Mouse (Mus musculus): Measurements from ENCODE around the gene Cryzl2. TPM values are rescaled to one million over a fixed set of nuclear protein-coding genes. Genes with fewer than 3 reads are reported as not detected.
A peak's percentile ranks its signal among the peaks of the same experiment; 100 is the strongest.

Cryzl2 gene
- 7.4 and 7.5 TPM in 2 replicates for polyA plus RNA-seq (2014; fragmentation: Nextera tagmentation; extraction: Ambion mirVana)

- Histone ChIP-seq H3K4me2 (ENCODE audit: low read depth) (peak within 1 kb of the TSS; percentile 46), H3K36me3 (ENCODE audit: control insufficient read depth, insufficient read depth, low read length) (no peaks in the 10 kb centered on the region), H3K9me3 (ENCODE audit: control insufficient read depth, low read length) (no peaks in the 10 kb centered on the region), H3K27ac (ENCODE audit: low read depth, low read length) (peak within 1 kb of the TSS; percentile 81), H3K4me3 (ENCODE audit: low read depth, low read length) (peak within 1 kb of the TSS; percentile 31), H3K9ac (ENCODE audit: low read length) (peak within 1 kb of the TSS; percentile 61), H3K4me1 (ENCODE audit: control insufficient read depth, insufficient read depth, low read length) (peaks cover 6% of the 10 kb centered on the region), H3K27me3 (ENCODE audit: control insufficient read depth, insufficient read depth, low read length) (no peaks in the 10 kb centered on the region)
- peak; percentile 86 for ATAC-seq (ENCODE audit: insufficient read depth, low FRiP score, low TSS enrichment)
- DNase-seq (ENCODE audit: low spot score) = peak; percentile 86
- WGBS = 5% methylated on average over 26 of the region's 29 CpGs
Measured at GRCm38 (mm10) chr1:157458421-157459208, at the start of gene Cryzl2. TSS of gene Cryzl2 (plus strand) at chr1:157458577.

DNA sequence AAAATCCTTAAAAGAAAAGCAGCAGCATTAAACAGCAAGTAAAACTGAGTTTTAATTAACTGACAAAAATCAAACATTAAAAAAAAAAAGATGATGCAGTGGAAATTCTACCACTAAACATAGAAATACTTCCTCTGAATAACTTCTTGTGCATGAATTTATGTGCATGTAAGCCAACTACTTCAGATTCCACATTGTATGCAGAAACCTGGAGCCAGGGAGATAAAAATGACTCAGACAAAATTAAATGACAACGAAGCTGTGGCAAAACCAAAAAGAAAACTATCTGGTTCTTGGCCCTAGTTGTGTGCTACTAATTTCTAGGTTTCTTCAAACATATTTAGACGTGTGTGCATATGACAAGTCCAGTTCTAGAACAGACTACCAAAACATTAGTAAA lies 48.7 kb upstream of the Cryzl2 start:
- Histone ChIP-seq H3K27me3 (ENCODE audit: control insufficient read depth, insufficient read depth, low read length) (no peaks in the 10 kb centered on the region), H3K4me2 (ENCODE audit: low read depth) (no peak overlapping the region), H3K9me3 (ENCODE audit: control insufficient read depth, low read length) (no peaks in the 10 kb centered on the region), H3K27ac (ENCODE audit: low read depth, low read length) (no peak overlapping the region), H3K9ac (ENCODE audit: low read length) (no peak overlapping the region), H3K4me1 (ENCODE audit: control insufficient read depth, insufficient read depth, low read length) (peaks cover 5% of the 10 kb centered on the region; the same call in 1 of the 2 replicates), H3K36me3 (ENCODE audit: control insufficient read depth, insufficient read depth, low read length) (no peaks in the 10 kb centered on the region), H3K4me3 (ENCODE audit: low read depth, low read length) (no peak overlapping the region)
- 85% methylated on average over 2 of the region's 2 CpGs for WGBS
- DNase-seq (ENCODE audit: low spot score) (no peak), ATAC-seq (ENCODE audit: insufficient read depth, low FRiP score, low TSS enrichment) (no peak)

DNA sequence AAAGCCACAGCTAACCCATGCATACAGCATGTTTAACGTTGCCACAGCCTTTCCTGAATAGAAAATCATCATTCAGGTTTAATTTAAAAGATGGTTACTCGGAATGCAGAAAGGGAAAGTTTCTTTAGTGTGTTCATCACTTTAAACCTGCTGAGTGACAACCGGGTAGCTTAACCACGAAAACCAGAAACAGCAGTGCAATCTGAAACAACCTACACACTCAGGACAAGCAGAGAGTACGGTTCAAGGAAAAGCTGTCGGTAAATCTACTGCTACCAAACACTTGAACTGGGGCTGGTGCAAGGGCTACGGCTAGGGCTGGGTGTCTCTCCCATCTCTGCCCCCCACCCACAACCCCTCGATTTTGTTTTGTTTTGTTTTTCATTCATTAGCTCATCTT lies 47.4 kb upstream of the Cryzl2 start:
- H3K4me1 ChIP-seq (ENCODE audit: control insufficient read depth, insufficient read depth, low read length) = peaks cover 5% of the 10 kb centered on the region; the same call in 1 of the 2 replicates
- no peak for DNase-seq (ENCODE audit: low spot score)
- H3K9ac ChIP-seq (ENCODE audit: low read length) = no peak overlapping the region
- no peaks in the 10 kb centered on the region for H3K9me3 ChIP-seq (ENCODE audit: control insufficient read depth, low read length)
- no peak for ATAC-seq (ENCODE audit: insufficient read depth, low FRiP score, low TSS enrichment)
- no peak overlapping the region for H3K27ac ChIP-seq (ENCODE audit: low read depth, low read length)
- H3K4me2 ChIP-seq (ENCODE audit: low read depth) = peak overlapping the region; percentile 61
- no peaks in the 10 kb centered on the region for H3K27me3 ChIP-seq (ENCODE audit: control insufficient read depth, insufficient read depth, low read length)
- WGBS = 13% methylated on average over 8 of the region's 8 CpGs
- H3K36me3 ChIP-seq (ENCODE audit: control insufficient read depth, insufficient read depth, low read length) = no peaks in the 10 kb centered on the region
- H3K4me3 ChIP-seq (ENCODE audit: low read depth, low read length) = peak overlapping the region; percentile 81

DNA sequence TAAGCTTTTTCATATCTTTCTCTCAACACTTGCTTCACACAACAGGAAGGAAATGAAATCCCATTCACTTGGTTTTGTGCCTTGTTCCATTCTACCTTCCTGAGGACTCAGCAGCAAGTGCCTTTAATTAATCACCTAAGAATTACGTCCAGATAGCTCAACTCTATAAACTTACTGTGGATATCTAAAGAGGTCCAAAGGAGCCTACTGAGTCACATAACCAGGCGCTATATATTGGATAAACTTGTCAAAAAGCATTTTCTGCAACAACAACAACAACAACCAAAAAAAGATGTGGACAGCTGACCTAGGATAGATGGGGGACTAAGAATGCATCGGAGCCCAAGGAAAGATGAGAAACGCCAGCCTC lies 47.1 kb upstream of the Cryzl2 start:
- H3K9ac ChIP-seq (ENCODE audit: low read length) = peak overlapping the region; percentile 89
- peak overlapping the region; percentile 61 for H3K4me2 ChIP-seq (ENCODE audit: low read depth)
- H3K27me3 ChIP-seq (ENCODE audit: control insufficient read depth, insufficient read depth, low read length) = no peaks in the 10 kb centered on the region
- no peaks in the 10 kb centered on the region for H3K9me3 ChIP-seq (ENCODE audit: control insufficient read depth, low read length)
- no peak overlapping the region for H3K27ac ChIP-seq (ENCODE audit: low read depth, low read length)
- peak overlapping the region; percentile 81 for H3K4me3 ChIP-seq (ENCODE audit: low read depth, low read length)
- no peak for ATAC-seq (ENCODE audit: insufficient read depth, low FRiP score, low TSS enrichment)
- H3K36me3 ChIP-seq (ENCODE audit: control insufficient read depth, insufficient read depth, low read length) = no peaks in the 10 kb centered on the region
- no peak for DNase-seq (ENCODE audit: low spot score)
- WGBS = 0% methylated on average over 4 of the region's 4 CpGs
- peaks cover 5% of the 10 kb centered on the region; the same call in 1 of the 2 replicates for H3K4me1 ChIP-seq (ENCODE audit: control insufficient read depth, insufficient read depth, low read length)

GRCm38 (mm10) chr1:157411711-157412380 lies 46.5 kb upstream of the Cryzl2 start:
- Histone ChIP-seq H3K27me3 (ENCODE audit: control insufficient read depth, insufficient read depth, low read length) (no peaks in the 10 kb centered on the region), H3K4me2 (ENCODE audit: low read depth) (peak overlapping the region; percentile 61), H3K9ac (ENCODE audit: low read length) (peak overlapping the region; percentile 89), H3K4me3 (ENCODE audit: low read depth, low read length) (peak overlapping the region; percentile 81), H3K4me1 (ENCODE audit: control insufficient read depth, insufficient read depth, low read length) (peaks cover 5% of the 10 kb centered on the region; the same call in 1 of the 2 replicates), H3K9me3 (ENCODE audit: control insufficient read depth, low read length) (no peaks in the 10 kb centered on the region), H3K36me3 (ENCODE audit: control insufficient read depth, insufficient read depth, low read length) (no peaks in the 10 kb centered on the region), H3K27ac (ENCODE audit: low read depth, low read length) (peak overlapping the region; percentile 96)
- peak; percentile 92 for ATAC-seq (ENCODE audit: insufficient read depth, low FRiP score, low TSS enrichment)
- WGBS = under 1% methylated on average over 55 of the region's 85 CpGs
- DNase-seq (ENCODE audit: low spot score) = peak; percentile 69

- ATAC-seq (ENCODE audit: insufficient read depth, low FRiP score, low TSS enrichment) (peak; percentile 96), DNase-seq (ENCODE audit: low spot score) (peak; percentile 98)
- Histone ChIP-seq H3K36me3 (ENCODE audit: control insufficient read depth, insufficient read depth, low read length) (no peaks in the 10 kb centered on the region), H3K4me3 (ENCODE audit: low read depth, low read length) (peak within 1 kb of the TSS; percentile 81), H3K9me3 (ENCODE audit: control insufficient read depth, low read length) (no peaks in the 10 kb centered on the region), H3K9ac (ENCODE audit: low read length) (peak within 1 kb of the TSS; percentile 89), H3K27ac (ENCODE audit: low read depth, low read length) (peak within 1 kb of the TSS; percentile 96), H3K4me2 (ENCODE audit: low read depth) (peak within 1 kb of the TSS; percentile 61), H3K27me3 (ENCODE audit: control insufficient read depth, insufficient read depth, low read length) (no peaks in the 10 kb centered on the region), H3K4me1 (ENCODE audit: control insufficient read depth, insufficient read depth, low read length) (peaks cover 5% of the 10 kb centered on the region; the same call in 1 of the 2 replicates)
- under 1% methylated on average over 62 of the region's 62 CpGs for WGBS
Measured at GRCm38 (mm10) chr1:157412454-157413369, 45.7 kb upstream of the Cryzl2 start, which contains the start of gene Rasal2. TSS of gene Rasal2 (minus strand) at chr1:157412595.

- Histone ChIP-seq H3K9me3 (ENCODE audit: control insufficient read depth, low read length) (no peaks in the 10 kb centered on the region), H3K27ac (ENCODE audit: low read depth, low read length) (no peak overlapping the region), H3K9ac (ENCODE audit: low read length) (no peak overlapping the region), H3K27me3 (ENCODE audit: control insufficient read depth, insufficient read depth, low read length) (no peaks in the 10 kb centered on the region), H3K4me1 (ENCODE audit: control insufficient read depth, insufficient read depth, low read length) (0 out of 2 replicates have a peak, but pooled peaks cover 2% of the 10 kb centered on the region), H3K36me3 (ENCODE audit: control insufficient read depth, insufficient read depth, low read length) (no peaks in the 10 kb centered on the region), H3K4me3 (ENCODE audit: low read depth, low read length) (no peak overlapping the region), H3K4me2 (ENCODE audit: low read depth) (no peak overlapping the region)
- ATAC-seq (ENCODE audit: insufficient read depth, low FRiP score, low TSS enrichment) (no peak), DNase-seq (ENCODE audit: low spot score) (no peak)
- 80% methylated on average over 3 of the region's 3 CpGs for WGBS
Measured at GRCm38 (mm10) chr1:157415771-157416170, 42.6 kb upstream of the Cryzl2 start.

- Histone ChIP-seq H3K27ac (ENCODE audit: low read depth, low read length) (no peak overlapping the region), H3K9ac (ENCODE audit: low read length) (no peak overlapping the region), H3K4me2 (ENCODE audit: low read depth) (no peak overlapping the region), H3K9me3 (ENCODE audit: control insufficient read depth, low read length) (no peaks in the 10 kb centered on the region), H3K4me3 (ENCODE audit: low read depth, low read length) (no peak overlapping the region), H3K27me3 (ENCODE audit: control insufficient read depth, insufficient read depth, low read length) (no peaks in the 10 kb centered on the region), H3K36me3 (ENCODE audit: control insufficient read depth, insufficient read depth, low read length) (no peaks in the 10 kb centered on the region), H3K4me1 (ENCODE audit: control insufficient read depth, insufficient read depth, low read length) (0 out of 2 replicates have a peak, but pooled peaks cover 2% of the 10 kb centered on the region)
- WGBS = 79% methylated on average over 2 of the region's 2 CpGs
- DNase-seq (ENCODE audit: low spot score) (no peak), ATAC-seq (ENCODE audit: insufficient read depth, low FRiP score, low TSS enrichment) (no peak)
Measured at GRCm38 (mm10) chr1:157416628-157417027, 41.7 kb upstream of the Cryzl2 start.

All from neural tube, embryonic 11.5 days (tissue).